Mouse (Mus musculus) ES-CJ7 (cell line): ENCODE results near the gene Sptan1.
A peak's percentile ranks its signal among the peaks of the same experiment; 100 is the strongest.

ENCODE experiments used
- DNase-seq: peaks from one replicate; pipeline ENCODE4 v3.0.0; 2011; ENCODE audit warnings: low read depth, low spot score

Gene Sptan1

DNA sequence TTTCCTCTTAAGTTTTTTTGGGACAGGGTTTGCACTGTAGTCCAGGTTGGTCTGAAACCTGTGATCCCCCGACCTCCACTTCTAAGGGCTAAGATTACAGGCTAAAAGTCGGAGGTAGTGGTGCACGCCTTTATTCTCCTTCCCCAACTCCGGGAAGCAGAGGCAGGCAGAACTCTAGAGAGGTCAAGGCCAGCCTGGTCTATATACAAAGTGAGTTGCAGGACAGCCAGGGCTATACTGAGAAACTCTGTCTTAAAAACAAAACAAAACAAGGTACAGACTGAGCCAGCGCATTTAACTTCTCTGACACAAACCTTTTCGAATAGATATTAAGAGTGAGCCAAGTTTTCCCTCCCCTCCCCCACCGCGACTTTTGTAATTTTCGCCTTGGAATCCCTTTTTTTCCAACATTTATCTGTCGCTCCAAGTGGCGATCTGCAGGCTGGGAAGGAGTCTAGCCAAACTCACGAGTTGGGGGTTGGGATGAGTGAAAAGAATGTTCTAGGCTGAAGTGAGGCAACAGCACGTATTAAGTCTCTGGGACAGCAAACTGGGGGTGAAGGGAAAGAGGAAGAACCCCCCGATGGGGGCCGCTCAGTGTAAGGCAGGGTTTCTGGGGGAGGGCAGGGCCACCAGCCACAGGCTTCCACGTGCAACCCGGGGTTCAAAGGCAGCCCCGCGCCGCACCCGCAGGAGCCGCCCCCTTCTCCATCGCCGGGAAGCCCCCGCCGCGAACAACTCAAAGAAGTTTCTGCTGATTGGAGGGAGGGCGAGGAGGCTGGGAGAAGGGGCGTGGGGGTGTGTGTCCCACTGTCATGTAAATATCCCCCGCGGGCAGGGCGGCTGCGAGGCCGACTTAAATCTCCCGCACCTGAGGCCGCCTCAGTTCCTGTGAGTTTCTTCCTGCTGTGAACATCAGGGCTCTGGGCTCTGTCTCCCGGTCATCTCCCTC is 96.1 kb downstream of the Sptan1 start:
- DNase-seq = peak; percentile 99

DNA sequence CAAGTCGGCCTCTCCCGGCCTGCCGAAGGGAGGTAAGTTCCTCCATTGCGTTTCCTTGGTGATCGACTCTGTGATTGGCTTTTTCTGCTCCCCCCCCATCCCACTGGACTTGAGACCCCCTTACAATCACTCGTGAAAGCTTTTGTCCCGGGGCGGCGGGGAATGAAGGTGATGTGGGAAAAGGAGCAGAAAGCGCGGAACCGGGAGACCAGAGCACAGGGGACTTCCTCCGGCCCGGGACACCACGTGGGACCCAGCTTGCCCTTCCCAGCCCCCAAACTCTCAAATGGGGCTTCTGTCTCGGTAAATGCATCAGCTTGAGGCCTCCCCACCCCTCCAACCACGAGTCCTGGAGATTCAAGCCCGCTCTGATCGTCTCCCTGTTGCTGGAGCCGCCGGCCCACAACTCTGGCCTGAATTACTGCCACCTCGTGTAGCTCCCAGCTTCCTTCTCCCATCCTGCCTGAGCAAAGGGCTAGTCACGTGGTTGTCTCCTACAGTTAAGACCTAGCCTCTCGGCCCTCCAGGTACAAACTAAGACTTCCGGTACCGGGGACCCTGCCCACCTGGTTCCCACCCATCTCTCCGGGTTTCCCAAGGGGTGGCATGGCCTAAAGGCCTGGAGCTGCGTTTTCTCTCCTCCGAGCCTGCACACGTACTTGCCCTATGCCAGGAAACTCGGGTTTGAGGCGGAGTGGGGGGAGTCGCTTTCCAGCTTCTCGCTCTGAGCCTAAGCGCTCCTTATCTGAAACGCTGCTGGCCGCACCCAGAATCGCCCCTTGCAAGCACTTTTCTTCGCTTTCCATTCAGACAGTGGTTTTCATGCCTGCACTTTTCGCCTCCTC is 97.1 kb downstream of the Sptan1 start:
- peak; percentile 87 for DNase-seq

DNA sequence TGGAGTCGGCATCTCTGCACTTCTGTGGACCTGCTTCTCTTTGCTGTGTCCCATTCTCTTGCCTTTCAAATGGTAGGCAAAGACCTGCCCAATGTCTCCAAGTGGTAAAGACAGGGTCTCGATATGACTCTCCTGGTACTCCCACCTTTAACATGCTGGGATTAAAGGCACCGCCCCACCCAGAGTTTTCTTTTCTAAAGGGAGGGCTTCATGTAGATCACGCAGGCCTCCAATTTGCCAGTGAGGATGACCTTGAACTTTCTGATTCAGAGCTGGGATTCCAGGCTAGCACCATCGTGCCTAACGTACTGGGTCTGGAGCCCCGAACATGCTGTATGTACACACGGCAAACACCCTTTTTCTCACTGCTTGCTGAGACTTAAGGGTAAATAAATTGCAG is 97.9 kb downstream of the Sptan1 start:
- peak; percentile 68 for DNase-seq

DNA sequence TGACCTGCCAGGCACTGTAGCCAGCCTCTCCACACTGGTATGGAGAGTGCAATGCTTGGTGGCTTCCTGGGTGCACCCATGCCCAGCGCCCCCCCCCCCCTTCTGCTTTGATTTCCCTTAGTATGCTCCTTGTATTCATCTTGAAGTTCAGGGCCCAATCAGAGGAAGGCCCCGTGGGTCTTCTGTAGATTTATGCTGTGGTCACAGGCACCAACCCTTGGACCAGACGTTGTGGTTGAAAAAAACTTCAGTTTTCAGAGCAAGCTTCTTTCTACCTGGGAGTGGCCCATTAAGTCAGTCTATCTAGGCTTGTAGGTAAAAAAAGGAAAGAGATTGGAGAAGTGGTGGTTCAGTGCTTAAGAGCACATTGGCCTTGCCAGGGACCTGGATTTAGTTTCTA is 98.4 kb downstream of the Sptan1 start:
- DNase-seq = no peak

DNA sequence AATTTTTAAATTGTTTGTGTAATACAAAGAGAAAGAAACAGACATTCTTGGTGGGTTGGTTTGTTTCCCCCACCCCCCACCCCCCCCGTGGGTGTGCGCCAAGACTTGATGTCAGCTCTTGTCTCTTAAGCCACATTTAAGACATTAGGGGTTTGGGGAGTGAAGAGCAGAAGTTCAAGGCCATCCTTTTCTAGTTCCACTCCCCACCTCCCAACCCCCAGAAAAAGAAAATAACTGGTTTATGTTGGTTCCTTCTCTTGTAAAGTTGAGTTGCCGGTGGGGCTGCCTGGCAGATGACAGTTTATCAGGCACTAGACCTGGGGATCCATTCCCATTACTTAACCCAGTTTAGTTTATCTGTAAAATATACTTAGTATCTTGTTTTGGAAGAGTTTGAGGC is 98.9 kb downstream of the Sptan1 start:
- no peak for DNase-seq

DNA sequence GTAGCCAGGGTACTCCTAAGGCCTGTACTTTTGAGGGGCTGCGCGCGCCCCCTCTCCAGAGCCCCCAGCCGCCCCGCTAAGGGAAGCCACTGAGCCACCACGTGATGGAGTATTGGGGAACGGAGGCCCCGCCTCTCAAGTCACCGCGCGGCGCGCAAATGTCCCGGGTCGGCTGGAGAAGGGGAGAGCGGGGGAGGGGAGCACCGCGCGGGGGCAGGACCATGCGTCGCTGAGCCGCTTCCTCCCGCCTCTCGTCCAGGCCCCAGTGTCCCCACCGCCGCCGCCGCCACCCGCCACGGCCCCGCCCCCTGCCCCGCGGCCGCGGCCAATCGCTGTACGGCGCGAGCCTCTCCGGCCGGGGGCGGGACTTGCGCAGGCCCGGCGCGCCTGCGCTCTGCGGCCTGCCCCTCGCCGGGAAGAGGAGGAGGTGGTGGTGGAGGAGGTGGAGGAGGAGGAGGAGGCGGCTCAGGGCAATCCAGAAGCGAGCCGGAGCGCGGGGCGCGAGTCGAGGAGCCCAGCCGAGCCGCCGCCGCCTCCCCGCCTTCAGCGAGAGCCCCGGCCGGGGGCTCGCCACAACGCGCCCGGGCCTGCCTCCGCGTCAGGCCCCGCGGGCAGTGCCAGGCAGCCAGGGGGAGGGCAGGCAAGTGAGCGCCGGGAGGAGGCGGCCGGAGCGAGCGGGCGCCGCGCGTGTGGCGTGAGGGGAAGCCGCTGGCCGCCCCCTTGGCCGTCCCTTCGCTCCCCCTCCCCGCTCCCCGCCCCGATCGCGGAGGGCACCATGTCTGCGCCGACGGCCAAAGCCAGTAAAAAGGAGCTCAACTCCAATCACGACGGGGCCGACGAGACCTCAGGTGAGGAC is 100.9 kb downstream of the Sptan1 start:
- DNase-seq = peak; percentile 94

DNA sequence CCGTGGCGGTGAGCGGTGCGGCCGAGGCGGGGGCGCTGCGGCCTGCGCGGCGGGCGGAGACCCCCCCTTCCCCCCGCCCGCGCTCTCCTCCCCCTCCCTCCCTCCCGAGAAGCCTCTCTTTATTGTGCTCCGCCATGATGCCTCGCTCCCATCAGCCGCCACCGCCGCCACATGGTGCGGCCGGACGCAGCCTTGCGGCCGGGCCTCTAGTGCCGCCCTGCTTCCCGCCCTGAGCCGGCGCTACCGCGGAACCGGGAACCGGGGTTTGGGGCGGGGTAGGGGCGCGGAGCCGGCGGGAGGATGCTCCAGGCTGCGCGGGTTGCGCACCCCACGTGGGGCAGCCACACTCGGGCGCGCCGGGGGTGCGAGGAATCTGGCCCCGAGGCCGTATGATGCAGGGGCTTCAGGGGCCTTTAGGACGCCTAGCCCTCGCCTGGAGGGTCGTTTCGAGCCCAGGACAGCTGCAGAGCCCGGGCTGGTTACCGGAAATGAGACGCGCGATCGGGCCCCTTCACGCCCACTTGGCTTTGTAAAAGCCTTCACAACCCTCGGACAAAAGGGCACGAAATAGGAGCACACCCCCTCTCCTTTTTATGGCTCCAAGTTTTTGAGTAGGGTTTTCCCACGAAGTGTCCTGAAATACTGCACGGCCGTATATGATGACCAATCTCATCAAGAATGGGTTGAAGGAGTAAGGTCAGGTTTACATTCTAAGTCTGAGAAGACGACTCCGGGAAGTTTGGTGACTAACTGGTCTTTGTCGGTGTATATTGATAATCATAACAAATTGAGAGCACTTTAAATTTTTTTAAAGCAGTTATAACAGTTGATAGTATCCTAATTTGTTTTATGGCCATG is 101.9 kb downstream of the Sptan1 start:
- no peak for DNase-seq

DNA sequence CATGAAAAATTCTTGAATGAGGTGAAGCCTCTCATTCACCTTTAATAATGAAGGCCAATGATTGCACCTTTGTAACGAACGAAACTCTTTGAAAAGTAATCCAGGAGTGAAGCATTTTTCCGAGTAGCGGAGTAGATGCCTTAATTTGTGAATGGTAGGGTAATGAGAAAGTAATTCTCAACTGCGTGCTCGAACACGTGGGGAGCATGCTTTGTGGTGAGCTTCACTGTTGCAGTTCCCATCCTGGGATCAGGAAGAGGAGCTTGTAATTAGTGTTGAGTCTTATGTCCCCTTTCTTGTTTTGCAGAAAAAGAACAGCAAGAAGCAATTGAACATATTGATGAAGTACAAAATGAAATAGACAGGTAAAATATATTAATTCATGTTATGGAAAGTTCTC is 102.6 kb downstream of the Sptan1 start:
- no peak for DNase-seq

DNA sequence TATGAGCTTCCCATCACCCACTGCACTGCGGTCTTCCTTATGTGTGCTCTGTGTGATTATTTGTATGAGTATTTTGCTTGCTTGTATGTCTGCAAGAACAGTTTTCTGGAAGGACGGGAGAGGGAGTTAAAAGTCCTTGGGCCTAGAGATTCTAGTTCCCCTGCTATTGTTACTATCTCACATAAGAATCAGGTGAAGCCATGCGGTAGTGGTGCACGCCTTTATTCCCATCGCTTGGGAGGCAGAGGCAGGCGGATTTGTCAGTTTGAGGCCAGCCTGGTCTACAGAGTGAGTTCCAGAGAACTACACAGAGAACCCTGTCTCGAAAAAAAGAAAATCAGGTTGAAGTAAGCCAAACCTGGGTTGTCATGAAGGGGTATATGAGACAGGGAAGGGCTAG is 107.5 kb downstream of the Sptan1 start:
- DNase-seq = no peak

DNA sequence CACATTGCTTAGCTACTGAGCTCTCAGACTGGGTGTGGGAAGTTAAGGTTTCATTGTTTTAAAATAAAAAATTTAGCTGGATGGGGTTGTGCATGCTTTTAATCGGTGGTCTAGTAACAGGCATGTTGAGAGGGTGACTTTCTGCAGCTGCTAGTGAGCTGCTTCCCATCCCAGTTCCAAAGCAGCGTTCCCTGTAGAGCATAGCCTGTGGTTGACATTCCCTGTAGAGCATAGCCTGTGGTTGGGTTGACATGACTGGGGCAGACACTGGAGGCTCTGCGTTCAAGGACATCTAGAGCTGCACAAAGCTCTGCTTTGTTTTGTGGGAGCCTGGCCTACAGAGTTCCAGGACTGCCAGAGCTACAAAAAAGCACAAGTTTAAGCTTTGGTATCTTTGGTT is 107.9 kb downstream of the Sptan1 start:
- no peak for DNase-seq

DNA sequence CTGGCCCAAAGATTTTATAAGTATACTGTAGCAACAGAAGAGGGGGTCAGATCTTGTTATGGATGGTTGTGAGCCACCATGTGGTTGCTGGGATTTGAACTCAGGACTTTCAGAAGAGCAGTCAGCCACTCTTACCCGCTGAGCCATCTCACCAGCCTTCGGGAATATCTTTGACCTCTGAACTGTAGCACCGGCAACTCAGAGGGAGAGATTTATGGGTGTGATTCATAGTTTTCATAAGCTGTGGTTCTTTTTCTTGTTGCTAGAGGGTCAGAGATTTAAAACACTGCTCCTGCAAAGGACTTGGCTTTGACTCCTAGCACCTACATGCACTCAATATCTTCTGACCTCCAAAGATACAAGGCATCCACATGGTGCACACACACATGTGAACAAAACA is 110.3 kb downstream of the Sptan1 start:
- DNase-seq = no peak

DNA sequence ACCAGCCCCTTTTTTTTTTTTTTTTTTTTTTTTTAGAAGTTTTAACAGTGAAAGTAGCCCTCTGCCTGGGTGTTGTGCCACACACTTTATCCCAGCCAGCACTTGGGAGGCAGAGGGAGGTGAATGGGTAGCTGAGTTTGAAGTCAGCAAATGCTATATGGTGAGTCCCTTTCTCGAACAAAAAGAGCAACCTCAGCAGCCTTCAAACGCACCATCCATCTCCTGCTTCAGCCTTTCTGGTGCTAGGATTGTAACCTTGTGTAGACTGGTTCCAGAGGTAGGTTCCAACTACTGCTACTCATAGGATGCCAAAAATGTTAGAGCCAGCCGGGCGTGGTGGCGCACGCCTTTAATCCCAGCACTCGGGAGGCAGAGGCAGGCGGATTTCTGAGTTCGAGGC is 111.1 kb downstream of the Sptan1 start:
- no peak for DNase-seq

DNA sequence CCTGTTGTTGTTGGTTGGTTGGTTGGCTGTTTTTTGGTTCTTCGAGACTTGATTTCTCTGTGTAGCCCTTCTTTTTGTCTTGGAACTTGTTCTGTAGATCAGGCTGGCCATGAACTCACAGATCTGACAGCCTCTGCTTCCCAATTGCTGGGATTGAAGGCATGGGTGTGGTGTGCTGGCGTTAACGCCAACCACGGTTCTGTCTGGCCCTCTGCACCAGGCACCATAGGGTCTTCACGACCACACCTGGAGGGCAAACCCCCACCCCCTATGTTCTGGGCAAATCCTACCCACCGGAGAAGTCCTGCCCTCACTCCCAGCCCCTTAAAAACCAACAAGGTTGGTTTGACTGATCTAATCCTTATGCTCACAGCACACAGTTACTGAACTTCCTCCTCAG is 111.6 kb downstream of the Sptan1 start:
- no peak for DNase-seq

DNA sequence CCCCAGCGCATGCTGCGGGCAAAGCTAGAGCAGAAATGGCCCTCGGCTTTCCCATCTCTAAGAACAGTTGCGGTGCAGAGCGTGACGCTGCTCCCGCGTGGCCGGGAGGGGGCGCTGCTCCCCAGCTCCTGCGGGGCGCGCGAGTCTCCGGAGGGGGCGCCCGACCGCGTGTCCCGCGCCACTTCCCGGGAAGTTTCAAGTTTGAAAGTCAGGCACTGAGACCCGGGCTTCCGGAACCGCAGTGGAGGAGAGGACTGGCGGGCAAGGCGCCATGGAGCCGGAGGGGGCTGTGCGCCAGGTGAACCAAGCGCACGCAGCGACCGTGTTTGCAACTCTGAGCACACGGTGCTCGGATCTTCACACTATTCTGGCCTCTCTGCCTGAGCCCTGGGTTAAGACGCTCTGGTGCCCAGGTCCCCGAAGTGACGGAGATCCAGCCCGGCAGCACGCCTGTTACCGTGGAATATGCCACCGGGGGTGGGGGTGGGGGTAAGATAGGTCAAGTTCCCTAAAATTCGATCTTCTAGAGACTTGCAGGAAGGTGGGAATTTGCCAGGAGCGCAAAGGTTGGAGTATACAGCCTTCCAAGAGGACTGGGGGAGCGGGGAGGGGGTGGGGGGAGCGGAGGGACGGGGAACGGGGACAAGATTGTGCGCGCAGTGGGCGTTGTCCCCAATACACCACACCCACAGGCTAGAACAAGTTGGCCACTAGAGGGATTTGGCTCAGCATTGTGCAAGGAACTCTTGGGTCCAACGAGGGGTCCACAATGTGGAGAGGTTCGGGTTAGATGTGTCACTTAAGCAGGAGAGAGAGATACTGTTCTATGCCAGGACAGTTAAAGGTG is 112.4 kb downstream of the Sptan1 start, which contains the start of gene Pkn3:
Gene Pkn3 (plus strand): TSS at position 183 of the 847 bp plus-strand sequence.
- DNase-seq = peak; percentile 94

DNA sequence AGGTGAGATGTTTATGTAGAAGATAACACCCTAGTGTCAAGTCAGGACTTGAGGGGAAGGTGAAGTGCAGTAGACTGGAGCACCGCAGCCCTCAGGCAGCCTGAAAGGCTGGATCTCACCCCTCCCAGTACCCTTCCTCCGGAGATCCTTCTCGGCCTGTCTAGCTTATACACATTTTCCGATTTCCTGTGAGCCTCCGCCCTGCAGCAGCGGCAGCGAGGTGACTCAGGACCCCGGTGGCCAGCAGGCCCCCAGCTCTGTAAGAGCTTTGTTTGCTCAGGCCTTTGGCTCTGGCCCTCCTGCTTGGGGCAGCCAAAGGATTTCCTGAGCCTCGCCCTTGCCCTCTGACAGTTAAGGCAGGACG is 113.0 kb downstream of the Sptan1 start:
- DNase-seq = no peak

DNA sequence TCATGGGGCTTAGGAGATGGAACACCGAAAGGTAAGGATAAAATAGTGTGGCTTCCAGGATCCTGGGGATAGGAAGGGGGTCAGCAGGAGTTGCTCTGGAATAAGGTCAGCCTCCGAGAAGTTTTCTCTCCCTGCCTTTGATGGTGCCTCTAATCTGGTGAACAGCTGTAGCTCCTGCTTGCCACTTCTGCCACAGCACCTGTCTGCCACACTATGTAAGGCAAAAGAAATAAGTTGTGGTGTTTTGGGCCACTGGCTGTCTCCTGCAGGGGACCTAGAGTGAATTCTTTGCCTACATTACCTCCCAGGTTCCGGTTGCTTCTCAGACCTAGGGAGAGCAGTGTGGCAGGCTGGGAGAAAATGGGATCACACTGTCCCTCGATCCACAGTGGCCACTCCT is 113.4 kb downstream of the Sptan1 start:
- DNase-seq = no peak

DNA sequence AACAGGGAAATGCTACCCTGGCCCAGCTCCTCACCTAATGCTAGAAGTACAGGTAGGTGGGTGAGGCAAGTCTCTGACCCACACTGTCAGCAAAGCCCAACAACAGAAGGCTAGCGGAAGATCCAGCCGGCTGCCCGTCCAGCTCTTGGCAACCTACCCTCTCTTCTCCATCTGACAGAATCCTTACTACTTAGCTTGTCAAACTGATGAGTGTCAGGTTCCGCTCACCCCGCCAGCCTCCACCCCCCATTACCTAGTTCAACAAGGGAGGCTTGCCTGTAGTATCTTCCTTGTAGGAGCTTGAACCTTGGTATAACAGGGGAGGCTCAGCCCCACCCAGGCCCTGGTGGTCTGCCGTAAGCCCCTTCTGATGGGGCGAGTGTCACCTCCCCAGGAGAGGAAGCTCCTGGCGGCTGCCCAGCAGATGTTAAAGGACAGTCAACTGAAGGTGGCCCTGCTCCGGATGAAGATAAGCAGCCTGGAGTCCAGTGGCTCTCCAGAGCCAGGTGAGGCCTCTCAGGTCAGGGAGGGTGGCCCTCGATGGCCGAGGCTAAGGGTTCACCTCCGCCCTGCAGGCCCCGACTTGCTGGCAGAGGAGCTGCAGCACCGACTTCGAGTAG is 114.9 kb downstream of the Sptan1 start:
- DNase-seq = no peak
